Mouse (Mus musculus) erythroblast, embryonic 14.5 days (primary cell): ENCODE results near the gene Mis18a. TPM values are rescaled to one million over a fixed set of nuclear protein-coding genes. Genes with fewer than 3 reads are reported as not detected.

Experiments
- H3K27me3 ChIP-seq: 2 replicates; pipeline ENCODE4 v1.6.1; 2012; ENCODE audit warnings: inconsistent platforms; ENCODE audit not compliant: control insufficient read depth
- H3K36me3 ChIP-seq: 2 replicates; pipeline ENCODE4 v1.6.1; 2012; ENCODE audit warnings: mild to moderate bottlenecking, inconsistent platforms; ENCODE audit not compliant: control insufficient read depth
- H3K4me1 ChIP-seq: 2 replicates; pipeline ENCODE4 v1.6.1; 2012; ENCODE audit warnings: inconsistent platforms; ENCODE audit not compliant: control insufficient read depth
- H3K4me3 ChIP-seq: replicated peaks from 2 replicates; pipeline ENCODE3; 2012; ENCODE audit warnings: moderate library complexity, mild to moderate bottlenecking, inconsistent platforms
- H3K9me3 ChIP-seq: 2 replicates; pipeline ENCODE4 v1.6.1; 2012; ENCODE audit warnings: low read length, inconsistent platforms, mixed read lengths; ENCODE audit not compliant: control insufficient read depth
- GATA1 ChIP-seq: IDR thresholded peaks from 2 replicates; pipeline ENCODE4 v1.6.1; 2012; ENCODE audit warnings: low read length, inconsistent platforms, mixed read lengths
- TAL1 ChIP-seq: IDR thresholded peaks from 3 replicates; pipeline ENCODE4 v1.6.1; 2012; ENCODE audit warnings: low read length, inconsistent platforms, mixed read lengths
- polyA plus RNA-seq: library from polyadenylated mRNA; stranded (reverse); fragments of >175 nt; gene quantifications from 2 replicates; pipeline ENCODE4 v1.2.3, GENCODE M21; 2012

Mis18a gene
- polyA plus RNA-seq, 1 experiment: 1.6 TPM

DNA sequence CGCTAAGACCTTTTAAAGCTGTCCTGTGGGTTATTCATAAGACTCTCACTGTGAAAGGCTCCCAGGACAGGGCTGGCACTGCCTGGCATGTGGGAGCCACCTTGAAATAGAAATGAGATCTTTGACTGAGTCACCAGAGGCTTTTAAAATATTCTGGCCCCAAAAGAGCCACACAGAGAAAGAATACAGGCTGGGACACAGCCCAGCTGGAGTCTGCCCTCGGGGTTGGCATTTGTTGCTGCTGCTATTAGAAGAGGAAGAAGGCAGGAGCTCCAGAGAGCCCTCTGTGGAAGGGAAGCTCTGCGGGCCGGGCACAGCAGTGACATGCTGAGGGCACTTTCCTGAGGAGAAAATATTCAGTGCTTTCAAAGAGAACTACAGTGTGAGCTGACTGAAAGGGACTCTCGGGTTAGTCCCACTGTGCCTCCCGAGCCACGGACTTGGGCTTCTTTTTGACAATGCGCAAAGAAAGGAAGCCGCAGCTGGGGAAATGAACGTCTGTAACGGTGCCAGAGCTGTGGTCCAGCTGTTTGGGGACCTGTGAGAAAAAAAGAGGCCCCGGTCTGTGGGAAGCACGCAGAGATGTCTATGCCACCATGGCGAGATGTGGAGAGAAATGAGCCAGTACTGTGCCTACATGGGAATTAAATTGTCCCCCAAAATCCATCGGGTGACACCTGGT is 34.4 kb downstream of the Mis18a start:
- TF ChIP-seq TAL1 (no peak), GATA1 (no peak)
- Histone ChIP-seq H3K36me3 (no peaks in the 10 kb centered on the region), H3K4me1 (no peaks in the 10 kb centered on the region), H3K4me3 (no peak overlapping the region), H3K27me3 (no peaks in the 10 kb centered on the region), H3K9me3 (no peaks in the 10 kb centered on the region; the same call in 1 of the 2 replicates)

DNA sequence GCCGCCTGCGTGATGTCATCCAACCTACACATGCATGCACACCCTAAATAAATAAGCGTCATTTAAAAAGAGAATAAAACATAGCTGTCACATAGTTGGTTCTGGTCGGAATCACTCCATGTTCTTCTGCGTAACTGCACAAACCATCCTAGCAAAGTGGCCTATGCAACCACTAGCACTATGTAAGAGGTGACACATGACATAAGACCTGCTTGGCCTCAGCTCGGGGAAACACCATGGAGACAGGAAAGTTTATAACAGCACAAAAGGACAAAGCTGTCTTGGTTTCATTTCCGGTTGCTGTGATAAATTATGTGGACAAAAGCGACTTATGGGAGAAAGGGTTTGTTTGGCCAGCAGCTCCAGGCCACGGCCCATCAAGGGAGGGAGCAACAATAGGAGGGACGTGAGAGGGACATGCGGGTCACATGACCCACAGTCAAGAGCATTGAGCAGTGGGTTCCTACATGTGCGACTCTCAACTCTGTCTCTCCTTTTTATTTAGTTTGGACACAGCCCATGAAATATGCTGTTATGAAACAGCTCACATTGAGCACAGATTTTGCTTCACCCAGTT is 39.4 kb downstream of the Mis18a start:
- no peaks in the 10 kb centered on the region for H3K36me3 ChIP-seq
- no peak overlapping the region for H3K4me3 ChIP-seq
- H3K4me1 ChIP-seq: no peaks in the 10 kb centered on the region
- TF ChIP-seq GATA1: no peak
- TF ChIP-seq TAL1: no peak
- H3K27me3 ChIP-seq: no peaks in the 10 kb centered on the region
- H3K9me3 ChIP-seq: no peaks in the 10 kb centered on the region; the same call in 1 of the 2 replicates

DNA sequence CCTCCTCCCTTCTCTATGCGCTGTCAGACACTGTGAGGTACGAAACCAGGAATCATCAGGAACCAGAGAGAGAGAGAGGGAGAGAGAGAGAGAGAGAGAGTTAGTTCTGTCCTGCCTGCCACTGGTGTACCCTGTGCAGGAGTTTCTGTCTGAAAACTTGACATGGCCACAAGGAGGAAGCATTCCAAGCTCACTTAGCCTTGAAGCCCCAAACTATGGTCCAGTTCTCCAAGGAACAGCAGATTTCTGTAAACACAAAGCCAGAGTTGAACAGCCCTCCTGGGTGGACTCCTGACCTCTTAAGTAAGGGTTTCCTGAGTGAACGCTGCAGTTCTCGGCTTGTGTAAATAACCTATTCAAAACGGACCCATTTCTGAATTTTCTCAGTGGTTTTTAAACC is 40.2 kb downstream of the Mis18a start:
- H3K36me3 ChIP-seq: no peaks in the 10 kb centered on the region
- TF ChIP-seq GATA1: no peak
- TF ChIP-seq TAL1: no peak
- no peak overlapping the region for H3K4me3 ChIP-seq
- H3K4me1 ChIP-seq: no peaks in the 10 kb centered on the region
- H3K9me3 ChIP-seq: no peaks in the 10 kb centered on the region; the same call in 1 of the 2 replicates
- H3K27me3 ChIP-seq: no peaks in the 10 kb centered on the region

DNA sequence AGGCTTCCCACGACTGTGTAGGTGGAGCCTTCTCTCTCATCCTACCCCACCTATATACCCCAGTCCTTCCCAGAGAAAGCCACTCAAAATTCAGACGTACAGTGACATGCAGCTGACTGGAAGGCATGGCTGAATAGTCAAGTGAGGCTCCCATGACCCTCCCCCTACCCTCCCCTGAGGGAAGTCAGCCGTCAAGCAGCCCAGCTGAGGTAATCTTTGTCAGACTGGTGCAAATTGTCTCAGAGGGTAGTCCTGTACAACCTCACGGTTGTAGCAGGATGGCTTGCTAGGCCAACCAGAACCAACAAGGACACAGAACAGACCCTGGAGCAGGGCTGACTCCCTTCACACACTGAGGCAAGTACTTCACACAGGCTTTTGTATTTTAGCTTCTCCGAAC is 43.1 kb downstream of the Mis18a start:
- Histone ChIP-seq H3K4me1 (no peaks in the 10 kb centered on the region), H3K36me3 (no peaks in the 10 kb centered on the region), H3K9me3 (peaks cover under 1% of the 10 kb centered on the region; the same call in 1 of the 2 replicates), H3K27me3 (no peaks in the 10 kb centered on the region), H3K4me3 (no peak overlapping the region)
- TF ChIP-seq GATA1 (no peak), TAL1 (no peak)

DNA sequence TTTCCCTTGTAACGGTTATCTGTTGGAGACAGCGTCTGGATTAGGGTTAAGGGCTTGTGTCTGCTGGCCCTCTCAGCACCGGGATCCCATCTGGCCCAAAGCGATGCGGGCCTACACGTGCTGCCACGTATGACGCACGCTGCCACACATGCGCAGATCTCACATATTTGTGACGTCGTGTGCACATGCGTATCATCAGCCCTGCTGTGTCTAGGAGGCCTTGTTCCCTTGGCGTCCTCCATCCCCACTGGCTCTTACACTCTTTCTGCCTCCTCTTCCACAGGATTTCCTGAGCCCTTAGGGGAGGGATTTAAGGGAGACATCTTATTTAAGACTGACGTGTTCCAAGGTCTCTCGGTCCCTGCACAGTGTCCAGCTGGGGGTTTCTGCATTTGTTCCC is 47.2 kb downstream of the Mis18a start:
- peaks cover 4% of the 10 kb centered on the region for H3K9me3 ChIP-seq
- TF ChIP-seq TAL1 (no peak), GATA1 (no peak)
- no peaks in the 10 kb centered on the region for H3K27me3 ChIP-seq
- no peaks in the 10 kb centered on the region for H3K4me1 ChIP-seq
- H3K36me3 ChIP-seq: no peaks in the 10 kb centered on the region
- H3K4me3 ChIP-seq: no peak overlapping the region

DNA sequence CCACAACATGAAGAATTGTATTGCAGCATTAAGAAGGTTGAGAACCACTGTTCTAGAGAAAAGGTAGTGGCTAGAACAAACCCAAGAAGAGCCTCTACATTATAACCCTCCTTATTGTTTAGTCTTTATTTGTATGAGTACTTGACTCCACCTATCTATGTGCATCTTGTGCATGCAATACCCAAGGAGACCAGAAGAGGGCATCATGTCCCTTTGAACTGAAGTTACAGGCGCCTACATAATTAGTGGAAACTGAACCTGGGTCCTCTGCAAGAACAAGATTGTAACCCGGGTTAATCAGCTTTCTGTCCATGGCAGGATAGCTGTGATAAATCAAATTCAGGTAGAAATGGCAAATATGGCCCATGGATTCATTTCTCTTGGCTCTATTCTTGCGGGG is 48.4 kb downstream of the Mis18a start:
- peaks cover 4% of the 10 kb centered on the region for H3K9me3 ChIP-seq
- H3K4me3 ChIP-seq: no peak overlapping the region
- TF ChIP-seq GATA1 (no peak), TAL1 (no peak)
- H3K27me3 ChIP-seq: no peaks in the 10 kb centered on the region
- no peaks in the 10 kb centered on the region for H3K36me3 ChIP-seq
- H3K4me1 ChIP-seq: no peaks in the 10 kb centered on the region

DNA sequence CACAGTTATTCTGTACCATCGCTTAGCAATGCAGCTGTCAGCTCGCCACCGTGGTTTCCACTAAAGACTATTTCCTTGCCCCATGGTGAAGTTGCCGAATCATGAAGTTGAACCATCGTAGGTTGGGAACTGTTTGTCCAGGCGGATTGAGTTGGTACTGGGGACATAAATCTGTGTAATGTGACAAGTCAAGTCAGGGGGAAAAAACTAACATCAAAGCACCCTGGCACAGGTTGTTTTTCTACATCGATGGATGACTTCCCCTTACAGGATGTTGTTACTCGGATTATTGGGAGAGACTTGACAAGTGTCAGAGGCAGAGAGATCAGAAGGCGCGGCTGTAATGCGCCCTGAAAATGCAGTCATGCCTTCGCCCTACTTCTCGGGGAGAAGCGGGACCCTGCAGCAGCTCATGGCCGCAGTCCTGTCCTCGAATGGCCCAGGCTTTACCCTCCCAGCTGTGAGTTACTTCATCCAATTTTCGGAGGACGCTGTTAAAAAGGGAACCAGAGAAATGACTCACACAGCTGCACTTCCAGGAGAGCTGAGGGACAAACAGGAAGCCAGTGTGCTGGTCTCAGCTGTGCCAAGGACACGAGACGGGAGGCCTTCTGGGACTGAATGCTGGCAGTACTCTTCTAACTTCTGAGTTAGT is 50.2 kb downstream of the Mis18a start:
- Histone ChIP-seq H3K27me3 (no peaks in the 10 kb centered on the region), H3K9me3 (peaks cover 4% of the 10 kb centered on the region), H3K36me3 (no peaks in the 10 kb centered on the region), H3K4me1 (no peaks in the 10 kb centered on the region), H3K4me3 (no peak overlapping the region)
- TF ChIP-seq GATA1 (no peak), TAL1 (no peak)

DNA sequence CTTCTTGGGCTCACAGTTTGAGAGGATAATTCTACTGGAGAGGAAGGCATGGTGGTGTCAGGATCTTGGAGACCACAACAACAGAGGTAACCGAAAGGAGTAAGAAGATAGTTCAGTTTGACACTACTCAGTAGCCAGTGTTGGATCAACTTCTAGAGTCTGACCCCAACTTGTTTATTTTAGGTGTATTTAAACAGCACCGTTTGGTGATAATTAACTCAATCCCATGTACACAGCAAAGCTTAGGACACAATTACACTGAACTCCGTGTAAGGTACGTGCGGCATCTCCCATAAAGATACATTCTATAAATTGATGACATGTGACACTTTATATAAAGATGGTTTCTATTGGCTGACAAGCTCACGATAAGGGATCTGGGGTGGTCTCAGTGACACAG is 52.6 kb downstream of the Mis18a start:
- Histone ChIP-seq H3K4me3 (no peak overlapping the region), H3K9me3 (peaks cover 4% of the 10 kb centered on the region)

DNA sequence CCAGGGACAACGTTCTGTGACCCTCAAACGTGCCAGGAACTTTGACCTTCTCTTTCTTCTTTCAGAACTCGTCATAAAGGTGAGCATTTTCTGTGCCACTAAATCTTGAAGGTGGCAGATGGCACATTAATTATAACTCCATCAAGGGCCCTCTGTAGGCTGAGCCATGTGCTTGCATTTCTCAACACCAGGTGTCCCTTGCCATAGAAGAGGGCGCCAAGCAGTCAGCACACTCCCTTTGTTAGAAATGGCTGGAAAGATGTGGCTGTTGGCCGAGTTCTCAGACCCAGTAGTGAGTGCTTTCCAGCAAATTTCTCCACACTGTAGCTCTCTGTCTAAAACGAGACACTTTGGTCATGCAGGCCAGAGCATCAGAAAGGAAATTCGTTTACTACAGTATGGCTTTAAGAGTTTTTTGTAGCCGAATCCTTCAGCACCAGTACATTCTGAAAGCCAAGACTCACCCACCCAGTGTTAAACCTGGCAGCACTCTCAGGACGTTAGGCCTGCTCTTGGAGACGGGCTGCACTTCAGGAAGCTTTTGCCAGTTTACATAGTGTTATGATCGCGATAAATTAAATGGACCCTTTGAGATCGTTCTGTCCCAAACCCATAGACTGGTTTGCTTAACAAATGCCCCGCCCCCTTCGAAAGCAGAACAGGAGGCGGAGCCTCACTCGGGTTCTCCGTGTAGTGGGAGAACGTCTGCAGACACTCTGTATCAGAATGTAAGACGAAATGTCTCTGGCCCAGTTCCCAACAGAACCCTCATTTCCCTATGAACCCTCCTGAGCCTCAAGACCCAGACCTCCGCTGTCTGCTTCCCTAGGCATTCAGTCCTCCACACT is 53.5 kb downstream of the Mis18a start:
- Histone ChIP-seq H3K9me3 (no peaks in the 10 kb centered on the region; the same call in 1 of the 2 replicates), H3K4me3 (no peak overlapping the region), H3K27me3 (no peaks in the 10 kb centered on the region), H3K4me1 (no peaks in the 10 kb centered on the region), H3K36me3 (no peaks in the 10 kb centered on the region)
- TF ChIP-seq GATA1: no peak
- TF ChIP-seq TAL1: no peak

More for the DNA sequence above, 52.6 kb downstream of the Mis18a start:
- no peaks in the 10 kb centered on the region for H3K27me3 ChIP-seq
- no peaks in the 10 kb centered on the region for H3K4me1 ChIP-seq
- H3K36me3 ChIP-seq: no peaks in the 10 kb centered on the region
- TF ChIP-seq GATA1 (no peak), TAL1 (no peak)

Other genes starting within 250 kb of the Mis18a start
- gene Mrap, start 10.8 kb upstream of the Mis18a start, polyA plus RNA-seq: 11.4 and 11.5 TPM in 2 replicates
- gene Urb1, start 83.0 kb upstream of the Mis18a start, polyA plus RNA-seq: 0.09 and 0.12 TPM in 2 replicates
- gene Eva1c, start 99.3 kb upstream of the Mis18a start, polyA plus RNA-seq: 0.30 and 0.55 TPM in 2 replicates
- 1.9 and 2.1 TPM in 2 replicates for gene Cfap298, start 207.7 kb upstream of the Mis18a start, polyA plus RNA-seq